Mouse (Mus musculus) embryonic fibroblast, embryonic 13.5 days (primary cell): ENCODE data around the gene Ubap2l.

Experiments used
- CTCF ChIP-seq: IDR thresholded peaks from 2 replicates; pipeline ENCODE4 v1.5.1; 2011; ENCODE audit warnings: mild to moderate bottlenecking, control low read depth, low read length, moderate library complexity, borderline replicate concordance; ENCODE audit not compliant: insufficient read depth
- POLR2A ChIP-seq: IDR thresholded peaks from 2 replicates; pipeline ENCODE4 v1.6.1; 2011; ENCODE audit warnings: low read depth, mild to moderate bottlenecking, control low read depth, low read length, moderate library complexity

GRCm38 (mm10) chr3:89962059-89962750 lies 90.2 kb downstream of the Ubap2l start:
- TF ChIP-seq POLR2A (peak; percentile 71; the same call in 1 of the 2 replicates), CTCF (no peak)
